Mouse (Mus musculus): ENCODE results near the gene Tmem203.
A peak's percentile ranks its signal among the peaks of the same experiment; 100 is the strongest.
"Not testable (repeated sequence)": the region's sequence is repeated elsewhere in the genome, so short reads cannot be mapped to it uniquely, and the experiment has no call there.

Tmem203 gene

DNA sequence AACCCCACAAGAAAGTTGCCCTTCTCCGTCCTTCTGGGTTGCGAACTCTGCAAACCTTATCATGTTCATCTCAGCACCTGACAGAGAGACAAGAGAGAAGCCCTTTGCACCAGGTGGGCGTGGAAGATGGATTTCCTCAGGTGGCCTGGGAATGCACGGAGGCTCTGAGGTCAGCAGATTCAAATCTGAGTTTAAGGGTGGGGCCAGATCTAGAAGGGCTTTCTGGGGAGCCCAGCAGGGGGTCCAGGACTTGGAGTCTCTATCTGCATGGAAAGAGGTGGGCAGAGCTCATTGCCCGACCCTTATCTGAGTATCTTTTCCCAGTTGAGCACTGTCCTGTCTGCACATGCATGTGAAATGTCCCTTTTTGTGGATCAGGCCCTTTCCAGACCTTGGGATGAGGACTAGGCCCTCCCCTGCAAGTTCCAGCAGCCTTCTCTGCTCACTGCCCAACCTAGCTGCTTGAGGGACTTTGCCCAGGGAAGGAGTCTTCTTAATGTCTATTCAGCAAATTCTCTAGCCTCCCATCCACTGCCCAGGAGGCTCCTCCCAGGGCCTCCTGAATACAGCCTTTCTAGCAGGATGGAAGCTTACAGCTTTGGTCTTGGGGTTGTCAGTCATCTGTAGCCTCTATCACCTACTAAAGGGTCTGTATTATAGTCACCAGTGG is 20.6 kb upstream of the Tmem203 start:
- peak; percentile 60 for DNase-seq

DNA sequence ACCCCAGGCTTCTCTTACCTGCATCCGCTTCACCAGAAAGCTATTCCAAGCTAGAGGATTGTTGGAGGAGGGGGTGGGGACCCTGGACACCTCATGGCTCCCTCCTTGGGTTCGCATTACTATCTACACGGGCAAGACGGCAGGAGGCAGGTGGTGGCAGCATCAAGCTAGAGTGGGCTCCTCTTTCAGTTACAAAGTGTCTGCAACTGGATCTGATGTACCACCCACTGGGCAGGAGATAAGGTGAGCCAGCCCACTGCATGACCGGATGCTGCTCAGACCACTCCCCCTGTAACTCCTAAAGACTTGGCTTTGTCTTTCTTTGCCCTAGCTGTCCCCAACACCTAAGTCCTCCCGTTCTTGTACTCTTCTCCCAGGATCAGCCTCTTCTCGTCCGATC is 18.6 kb upstream of the Tmem203 start, which contains the start of gene Rnf224:
Rnf224 (minus strand) TSS at position 174 of the 400 bp plus-strand sequence.
- DNase-seq = no peak

GRCm38 (mm10) chr2:25237522-25237921 is 17.7 kb upstream of the Tmem203 start:
- peak; percentile 75 for DNase-seq

GRCm38 (mm10) chr2:25238106-25238505 is 17.1 kb upstream of the Tmem203 start:
- no peak for DNase-seq

- DNase-seq = no peak
Observed at GRCm38 (mm10) chr2:25239766-25240165, 15.5 kb upstream of the Tmem203 start.

DNA sequence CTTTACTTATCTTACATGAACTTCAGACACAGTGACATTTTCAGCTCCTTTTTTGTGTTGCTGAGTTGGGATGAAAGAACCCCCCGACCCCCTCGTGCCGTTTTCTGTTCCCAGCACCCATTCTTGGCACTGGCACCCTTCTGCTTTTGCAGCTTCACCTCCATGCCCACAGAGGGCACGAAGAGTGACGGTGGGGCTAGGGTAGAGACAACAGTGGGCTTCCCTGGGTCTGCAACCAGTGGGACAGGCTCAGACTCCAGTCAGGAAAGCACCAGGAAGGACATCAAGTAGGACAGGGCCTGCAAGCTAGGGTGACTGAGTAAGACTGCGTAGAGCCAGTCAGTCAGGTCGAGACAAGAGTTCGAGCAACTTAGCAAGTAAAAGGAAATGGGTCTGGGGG is 14.9 kb upstream of the Tmem203 start:
- DNase-seq = no peak

- DNase-seq = peak; percentile 88
Observed at GRCm38 (mm10) chr2:25240723-25241437, 14.4 kb upstream of the Tmem203 start.

DNA sequence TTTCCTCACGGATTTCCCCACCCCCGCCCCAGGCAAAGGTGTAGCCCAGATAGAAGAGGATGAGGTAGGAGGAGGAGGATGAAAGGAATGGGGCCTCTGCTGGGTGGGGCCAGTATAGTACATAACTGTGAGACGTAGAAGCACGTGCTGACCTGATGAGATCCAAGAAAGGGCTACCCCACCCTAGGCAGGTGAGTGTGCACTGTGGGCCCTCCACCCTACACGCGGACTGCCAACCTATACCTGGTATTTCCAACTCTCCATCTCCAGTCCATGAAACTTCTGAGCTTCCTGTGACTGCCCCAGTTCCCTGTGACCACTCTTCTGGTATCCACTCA is 13.8 kb upstream of the Tmem203 start:
- DNase-seq = no peak

DNA sequence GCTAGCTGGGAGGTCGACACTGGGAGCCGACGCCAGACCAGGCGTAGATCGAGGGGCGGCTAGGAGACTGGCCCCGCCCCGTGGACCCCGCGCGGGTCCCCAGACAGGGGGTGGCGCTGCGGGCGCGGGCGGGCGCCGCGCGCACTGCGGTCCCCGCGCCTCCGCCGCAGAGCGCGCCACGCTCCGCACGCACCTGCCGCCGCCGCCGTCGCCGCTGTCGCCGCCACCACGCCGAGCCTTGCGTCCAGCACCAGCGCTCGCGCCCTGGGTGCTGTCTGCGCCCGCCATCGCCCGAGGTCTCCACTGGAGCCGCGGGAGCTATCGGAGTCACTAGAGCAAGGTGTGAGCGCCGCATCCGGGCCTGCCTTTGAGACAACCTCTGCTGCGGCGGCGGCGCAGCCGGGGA is 13.1 kb upstream of the Tmem203 start, which contains the start of the genes Rnf208 and Cysrt1:
Rnf208 (plus strand) TSS at position 155 of the 406 bp plus-strand sequence.
Cysrt1 (minus strand) TSS at position 352 of the 406 bp plus-strand sequence.
- no peak for DNase-seq

DNA sequence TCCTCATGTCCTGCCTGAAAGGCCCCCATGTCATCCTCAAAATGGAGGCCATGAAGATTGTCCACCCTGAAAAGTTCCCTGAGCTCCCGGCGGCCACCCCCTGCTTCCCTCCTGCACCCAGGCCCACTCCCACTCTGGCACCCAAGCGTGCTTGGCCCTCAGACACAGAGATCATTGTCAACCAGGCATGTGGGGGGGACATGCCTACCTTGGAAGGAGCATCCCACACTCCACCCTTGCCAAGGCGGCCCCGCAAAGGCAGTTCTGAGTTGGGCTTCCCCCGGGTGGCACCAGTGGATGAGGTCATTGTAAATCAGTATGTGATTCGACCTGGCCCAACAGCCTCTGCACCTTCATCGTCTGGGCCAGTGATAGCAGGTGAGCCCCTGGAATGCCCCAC is 11.9 kb upstream of the Tmem203 start:
- DNase-seq = no peak

DNA sequence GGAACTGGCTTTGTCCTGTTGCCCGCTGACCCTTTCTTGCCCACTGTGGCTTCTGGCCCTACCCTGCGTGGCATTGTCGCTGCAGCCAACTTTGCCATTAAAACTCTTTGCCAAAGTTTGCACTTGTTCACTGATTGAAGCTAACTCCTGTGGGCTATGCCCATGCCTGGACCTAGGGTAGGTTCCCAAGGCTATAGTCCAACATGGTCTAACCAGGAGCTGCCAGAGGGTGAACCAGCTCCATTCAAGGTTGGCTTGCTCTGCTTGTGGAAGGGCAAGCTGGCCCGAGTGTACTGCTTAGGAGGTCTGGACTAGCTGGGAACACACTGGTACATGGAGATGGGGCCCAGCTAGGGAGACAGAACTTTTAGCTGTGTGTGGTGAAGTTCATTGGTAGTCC is 11.1 kb upstream of the Tmem203 start:
- DNase-seq = no peak

DNA sequence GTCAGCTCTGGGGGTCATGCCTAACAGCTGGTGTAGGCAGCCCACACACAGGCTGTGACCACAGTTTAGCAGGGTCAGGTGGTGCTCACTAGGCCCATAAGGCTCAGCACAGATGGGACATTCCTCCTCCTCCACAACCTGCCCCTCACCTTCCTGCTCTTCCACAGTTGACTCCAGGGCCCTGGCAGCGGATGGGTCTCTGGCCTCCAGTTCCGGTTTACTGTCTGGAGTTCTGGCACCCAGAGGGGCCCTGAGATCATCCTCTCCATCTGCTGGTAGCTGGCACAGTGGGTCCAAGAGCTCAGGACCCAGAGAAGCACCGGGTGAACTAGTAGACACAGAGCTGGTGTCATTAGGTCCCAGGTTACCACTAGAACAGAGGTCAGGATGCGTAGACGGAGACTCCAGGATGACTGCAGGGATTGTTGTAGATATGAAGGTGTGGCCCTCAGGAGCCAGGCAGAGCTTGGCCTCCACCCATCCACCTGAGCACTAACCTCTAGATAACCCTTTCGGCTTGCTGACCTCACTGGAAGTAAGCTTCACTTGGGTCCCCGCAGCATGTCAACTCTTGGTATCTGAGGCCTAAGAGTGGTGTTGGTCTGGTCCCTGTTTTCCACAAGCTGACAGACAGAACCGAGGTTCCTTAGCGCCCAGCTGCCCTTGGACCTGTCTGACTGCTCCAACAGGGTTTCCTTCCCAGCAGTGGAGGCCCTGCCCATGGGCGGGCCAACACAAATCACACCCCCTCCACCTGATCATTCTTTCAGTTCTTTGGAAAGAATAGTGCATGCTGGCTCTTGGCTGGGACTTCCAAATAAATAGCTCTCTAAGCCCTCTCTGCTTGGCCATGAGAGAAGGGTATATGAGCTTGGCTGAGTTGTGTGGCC is 8.8 kb upstream of the Tmem203 start, which contains the start of gene AL732309.1:
AL732309.1 (minus strand) TSS at position 681 of the 890 bp plus-strand sequence.
- no peak for DNase-seq

GRCm38 (mm10) chr2:25252331-25252730 is 2.9 kb upstream of the Tmem203 start:
- no peak for DNase-seq

GRCm38 (mm10) chr2:25256443-25257109 is 1.3 kb downstream of the Tmem203 start:
- peak; percentile 70 for DNase-seq

DNA sequence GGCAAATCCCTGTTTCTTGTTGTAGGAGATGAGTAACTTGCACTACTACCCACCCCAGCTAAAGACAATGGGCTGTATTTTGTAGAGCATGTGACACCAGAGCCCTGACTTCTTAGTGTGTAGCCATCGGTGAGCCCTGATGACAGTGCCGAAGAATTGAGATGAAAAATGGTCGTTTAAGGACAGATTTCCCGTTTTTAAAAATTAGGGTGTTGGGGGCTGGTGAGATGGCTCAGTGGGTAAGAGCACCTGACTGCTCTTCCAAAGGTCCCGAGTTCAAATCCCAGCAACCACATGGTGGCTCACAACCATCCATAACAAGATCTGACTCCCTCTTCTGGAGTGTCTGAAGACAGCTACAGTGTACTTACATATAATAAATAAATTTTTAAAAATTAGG is 2.0 kb downstream of the Tmem203 start:
- not testable (repeated sequence) for DNase-seq

GRCm38 (mm10) chr2:25258887-25259286 is 3.6 kb downstream of the Tmem203 start:
- DNase-seq = no peak

DNA sequence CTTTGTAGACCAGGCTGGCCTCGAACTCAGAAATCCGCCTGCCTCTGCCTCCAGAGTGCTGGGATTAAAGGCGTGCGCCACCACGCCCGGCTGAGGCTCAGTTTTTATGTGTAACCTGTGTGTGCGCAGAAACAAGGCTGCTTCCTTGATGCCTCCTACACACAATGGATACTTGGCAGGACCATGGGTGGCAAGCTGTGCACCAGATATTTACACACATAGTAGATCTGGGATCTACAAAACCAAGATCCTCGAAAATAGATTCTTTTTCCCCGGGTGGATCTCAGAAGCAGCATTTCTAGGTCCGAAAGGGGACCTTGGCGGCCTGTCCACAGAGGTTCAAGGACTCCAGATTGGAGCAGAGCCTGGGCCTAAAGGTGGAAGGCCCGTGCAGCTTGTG is 6.6 kb downstream of the Tmem203 start:
- DNase-seq = no peak

DNA sequence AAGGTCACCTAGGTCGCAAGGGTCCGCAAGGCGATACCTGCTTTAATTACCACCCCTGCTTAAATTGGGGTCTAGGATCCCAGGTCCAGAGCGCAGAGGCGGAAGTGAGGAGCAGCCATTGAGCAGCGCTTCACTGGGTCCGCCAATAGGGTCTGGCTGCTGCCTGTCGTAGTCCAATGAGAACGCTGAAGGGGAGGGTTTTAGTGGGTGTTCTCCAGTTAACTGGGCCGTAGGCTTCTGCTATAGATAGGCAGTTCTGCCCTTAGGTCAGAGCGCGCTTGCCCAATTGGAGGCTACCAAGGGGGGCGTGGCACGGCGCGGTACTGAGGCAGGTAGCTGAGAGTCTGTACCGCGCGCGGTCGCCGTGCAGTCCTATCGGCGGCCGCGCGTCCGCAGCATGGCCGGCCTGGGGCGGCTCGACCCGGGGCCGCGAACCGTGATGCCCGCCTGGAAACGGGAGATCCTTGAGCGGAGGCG is 7.1 kb downstream of the Tmem203 start, which contains the start of gene Tprn:
Tprn (plus strand) TSS at position 328 of the 477 bp plus-strand sequence.
- peak; percentile 98 for DNase-seq

- DNase-seq = no peak
Observed at GRCm38 (mm10) chr2:25262795-25263622, 7.8 kb downstream of the Tmem203 start.

DNA sequence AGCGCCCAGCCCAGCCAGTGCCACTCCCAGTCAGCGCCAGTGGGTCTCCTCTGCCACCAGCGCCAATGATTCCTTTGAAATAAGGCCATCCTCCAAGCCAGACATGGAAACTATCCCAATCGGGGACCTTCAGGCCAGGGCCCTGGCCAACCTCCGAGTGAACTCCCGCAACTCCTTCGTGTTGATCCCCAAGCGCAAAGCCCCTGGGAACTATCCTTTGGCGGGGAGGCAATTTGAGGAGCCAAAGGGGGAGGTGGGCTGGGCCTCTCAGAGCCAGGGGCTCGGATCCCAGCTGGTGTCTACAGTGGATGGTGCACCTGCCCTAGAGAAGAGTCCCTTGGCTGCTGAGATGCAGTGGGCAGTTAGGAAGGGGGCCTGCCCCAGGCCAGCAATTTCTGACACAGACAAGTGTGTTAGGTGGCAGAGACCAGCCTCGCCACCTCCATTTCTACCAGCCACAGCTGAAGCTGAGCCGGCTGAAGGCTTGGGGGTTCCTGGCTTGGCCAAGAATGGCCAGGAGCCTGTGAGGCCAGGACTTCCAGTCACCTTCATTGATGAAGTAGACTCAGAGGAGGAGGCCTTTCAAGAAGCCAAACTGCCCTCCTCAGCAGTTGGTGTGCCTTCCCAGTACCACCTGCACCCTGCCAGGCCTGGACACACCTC is 8.5 kb downstream of the Tmem203 start:
- no peak for DNase-seq

DNA sequence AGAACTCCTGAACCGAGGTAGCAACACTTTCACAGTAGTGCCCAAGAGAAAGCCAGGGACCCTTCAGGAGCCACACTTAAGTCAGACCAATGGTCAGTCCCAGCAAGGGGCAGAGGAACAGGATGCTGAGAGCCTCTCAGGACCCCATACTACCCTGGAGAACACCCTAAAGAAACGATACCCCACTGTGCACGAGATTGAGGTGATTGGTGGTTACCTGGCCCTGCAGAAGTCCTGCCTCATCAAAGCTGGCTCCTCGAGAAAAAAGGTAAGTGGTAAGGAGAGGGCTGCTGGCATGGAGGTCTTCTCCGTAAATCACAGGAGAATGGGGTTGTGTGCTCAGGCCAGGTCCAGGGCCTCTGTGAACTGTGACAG is 9.0 kb downstream of the Tmem203 start:
- DNase-seq = no peak
